Mouse (Mus musculus) embryonic facial prominence, embryonic 11.5 days (tissue): Measurements from ENCODE around the gene Gm20388. TPM values are rescaled to one million over a fixed set of nuclear protein-coding genes. Genes with fewer than 3 reads are reported as not detected.
A peak's percentile ranks its signal among the peaks of the same experiment; 100 is the strongest.
"Not testable (repeated sequence)": the region's sequence is repeated elsewhere in the genome, so short reads cannot be mapped to it uniquely, and the experiment has no call there.

Experiments
- ATAC-seq: fragments of 200-750 bp; cut with Nextera tagmentation; replicated peaks from 2 replicates; pipeline ENCODE4 v1.8.0; 2017; ENCODE audit warnings: low read depth; ENCODE audit not compliant: insufficient number of reproducible peaks, low FRiP score, low TSS enrichment
- DNase-seq: peaks from one replicate; pipeline ENCODE4 v3.0.0-alpha.2; 2015; ENCODE audit warnings: low spot score
- H3K27ac ChIP-seq: fragments of 300-500 bp; sonication (generic); replicated peaks from 2 replicates; pipeline ENCODE4 v1.5.1; 2014; ENCODE audit warnings: mild to moderate bottlenecking, low read depth, low read length, control low read depth
- H3K27me3 ChIP-seq: fragments of 300-500 bp; sonication (generic); 2 replicates; pipeline ENCODE4 v1.6.1; 2014; ENCODE audit warnings: mild to moderate bottlenecking, low read length, moderate library complexity, mixed read lengths; ENCODE audit not compliant: control insufficient read depth, insufficient read depth
- H3K36me3 ChIP-seq: fragments of 300-500 bp; sonication (generic); replicated peaks from 2 replicates; pipeline ENCODE4 v1.6.1; 2014; ENCODE audit warnings: low read depth, mild to moderate bottlenecking, low read length, moderate library complexity, mixed read lengths; ENCODE audit not compliant: control insufficient read depth, insufficient read depth
- H3K4me1 ChIP-seq: fragments of 300-500 bp; sonication (generic); 2 replicates; pipeline ENCODE4 v1.6.1; 2014; ENCODE audit warnings: low read length, mixed read lengths; ENCODE audit not compliant: control insufficient read depth, insufficient read depth
- H3K4me2 ChIP-seq: fragments of 300-500 bp; sonication (generic); 2 replicates; pipeline ENCODE4 v1.6.1; 2014; ENCODE audit warnings: low read depth, mild to moderate bottlenecking, control low read depth, low read length, moderate library complexity
- H3K4me3 ChIP-seq: fragments of 300-500 bp; sonication (generic); 2 replicates; pipeline ENCODE4 v1.5.1; 2014; ENCODE audit warnings: low read depth, low read length, control low read depth
- H3K9ac ChIP-seq: fragments of 300-500 bp; sonication (generic); replicated peaks from 2 replicates; pipeline ENCODE4 v1.6.1; 2014; ENCODE audit warnings: mild to moderate bottlenecking, control low read depth, low read length
- H3K9me3 ChIP-seq: fragments of 300-500 bp; sonication (generic); replicated peaks from 2 replicates; pipeline ENCODE4 v1.6.1; 2016; ENCODE audit warnings: mild to moderate bottlenecking, low read length, inconsistent platforms, mixed read lengths; ENCODE audit not compliant: control insufficient read depth
- WGBS: fragments of 180-500 bp; shearing (Covaris S2); extraction: QIAGEN DNeasy Blood & Tissue Kit; methylation state at CpG from one replicate; pipeline ENCODE4 v1.1.7; 2014; 5-methylcytosine and 5-hydroxymethylcytosine counted together
- polyA plus RNA-seq: library from polyadenylated mRNA; unstranded; fragments of >200 nt; fragmentation: Nextera tagmentation; extraction: Ambion mirVana; gene quantifications from 2 replicates; pipeline ENCODE4 v1.2.1, GENCODE M21; 2014

Gm20388 gene
- polyA plus RNA-seq, 1 experiment from 2014 or later = 3.1 TPM

- H3K9ac ChIP-seq = no peak overlapping the region
- 0 out of 2 replicates have a peak, but pooled peaks cover 2% of the 10 kb centered on the region for H3K27me3 ChIP-seq
- ATAC-seq = no peak
- peak overlapping the region; percentile 26; the same call in 1 of the 2 replicates for H3K4me2 ChIP-seq
- H3K27ac ChIP-seq = peak overlapping the region; percentile 74; the same call in 1 of the 2 replicates
- no peaks in the 10 kb centered on the region for H3K9me3 ChIP-seq
- H3K4me1 ChIP-seq = peaks cover 12% of the 10 kb centered on the region
- H3K4me3 ChIP-seq = no peak overlapping the region
- no peak for DNase-seq
- 47% methylated on average over 10 of the region's 10 CpGs for WGBS
- no peaks in the 10 kb centered on the region for H3K36me3 ChIP-seq
Measured at GRCm38 (mm10) chr8:121301978-121302649, 1391.5 kb downstream of the Gm20388 start.

GRCm38 (mm10) chr8:121307723-121308122 is 1397.1 kb downstream of the Gm20388 start:
- Histone ChIP-seq H3K4me1 (peaks cover 10% of the 10 kb centered on the region), H3K27me3 (no peaks in the 10 kb centered on the region), H3K4me3 (no peak overlapping the region), H3K9ac (no peak overlapping the region), H3K27ac (no peak overlapping the region), H3K9me3 (no peaks in the 10 kb centered on the region), H3K4me2 (no peak overlapping the region), H3K36me3 (no peaks in the 10 kb centered on the region)
- ATAC-seq (no peak), DNase-seq (no peak)
- 92% methylated on average over 7 of the region's 7 CpGs for WGBS

DNA sequence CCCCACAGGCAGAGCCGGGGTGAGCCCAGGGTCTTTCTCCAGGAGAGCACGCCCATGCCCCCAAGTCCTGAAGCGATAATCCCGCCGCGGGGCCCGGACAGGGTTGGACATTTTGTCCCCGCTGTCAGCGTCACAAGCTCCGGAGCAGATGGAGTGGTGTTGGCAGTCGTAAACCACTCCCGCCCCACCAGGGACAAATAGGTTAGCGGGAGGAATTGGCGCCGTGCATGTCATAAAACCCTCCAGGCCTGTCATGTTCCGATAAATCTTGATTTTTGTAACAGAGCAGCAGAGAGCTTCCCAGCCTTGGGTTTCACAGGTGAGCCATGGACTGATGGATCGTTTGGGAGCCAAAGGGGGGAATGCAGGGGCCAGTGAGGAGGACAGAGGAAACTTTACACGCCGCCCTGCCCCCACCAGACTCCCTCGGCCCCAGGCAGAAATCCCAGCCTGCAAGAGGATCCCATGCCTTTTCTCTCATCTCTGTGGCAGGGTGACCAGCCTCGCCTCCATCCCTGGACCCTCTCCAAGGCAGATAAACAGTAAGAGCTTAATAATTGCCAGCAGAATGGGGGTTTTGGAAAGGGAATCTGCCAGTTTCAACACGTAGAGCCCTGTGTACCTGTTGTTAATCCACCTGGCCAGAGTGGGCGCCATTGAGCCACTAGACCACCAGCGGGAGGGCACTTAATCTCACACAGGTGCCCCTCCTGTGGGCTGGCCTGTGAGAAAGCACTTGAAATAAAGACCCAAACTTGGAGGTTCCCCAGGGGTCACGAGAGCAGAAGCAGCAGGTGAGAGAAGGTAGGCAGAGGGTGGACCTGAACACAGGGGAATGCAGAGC is 1400.6 kb downstream of the Gm20388 start:
- Histone ChIP-seq H3K4me3 (no peak overlapping the region), H3K36me3 (no peaks in the 10 kb centered on the region), H3K4me1 (peaks cover 14% of the 10 kb centered on the region), H3K9me3 (no peaks in the 10 kb centered on the region), H3K9ac (peak overlapping the region; percentile 23; the same call in 1 of the 2 replicates), H3K4me2 (peak overlapping the region; percentile 23; the same call in 1 of the 2 replicates), H3K27me3 (no peaks in the 10 kb centered on the region), H3K27ac (no peak overlapping the region)
- WGBS = 32% methylated on average over 25 of the region's 25 CpGs
- ATAC-seq (no peak), DNase-seq (peak; percentile 49)

- Histone ChIP-seq H3K27ac (no peak overlapping the region), H3K27me3 (no peaks in the 10 kb centered on the region), H3K36me3 (no peaks in the 10 kb centered on the region), H3K9me3 (no peaks in the 10 kb centered on the region), H3K4me2 (no peak overlapping the region), H3K4me3 (no peak overlapping the region), H3K9ac (no peak overlapping the region), H3K4me1 (peaks cover 12% of the 10 kb centered on the region)
- ATAC-seq (no peak), DNase-seq (no peak)
- 42% methylated on average over 6 of the region's 6 CpGs for WGBS
Measured at GRCm38 (mm10) chr8:121313458-121313857, 1402.8 kb downstream of the Gm20388 start.

DNA sequence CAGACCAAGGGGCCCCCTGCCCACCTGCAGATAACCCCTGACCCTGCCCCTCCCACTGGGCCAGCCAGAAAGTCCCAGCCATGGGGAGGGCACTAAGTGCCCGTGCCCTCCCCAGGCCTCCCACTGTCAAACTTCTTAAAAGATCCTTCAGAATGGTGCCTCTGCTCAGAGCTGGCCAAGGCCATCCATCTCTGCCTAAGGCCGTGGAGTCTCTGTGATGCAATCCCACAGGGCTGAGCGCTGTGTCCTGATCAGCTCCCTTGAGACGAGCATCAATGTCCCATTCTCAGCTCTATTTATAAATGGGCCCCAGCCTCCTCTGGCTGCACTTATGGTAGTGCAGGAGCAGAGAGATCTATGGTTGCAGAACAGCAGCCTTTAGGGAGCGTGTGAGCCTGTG is 1403.4 kb downstream of the Gm20388 start:
- Histone ChIP-seq H3K4me1 (peaks cover 12% of the 10 kb centered on the region), H3K9me3 (no peaks in the 10 kb centered on the region), H3K4me2 (no peak overlapping the region), H3K27me3 (no peaks in the 10 kb centered on the region), H3K9ac (no peak overlapping the region), H3K4me3 (no peak overlapping the region), H3K27ac (no peak overlapping the region), H3K36me3 (no peaks in the 10 kb centered on the region)
- no peak for ATAC-seq
- DNase-seq = no peak
- WGBS = 68% methylated on average over 5 of the region's 5 CpGs

- WGBS = 42% methylated on average over 3 of the region's 3 CpGs
- peaks cover 12% of the 10 kb centered on the region for H3K4me1 ChIP-seq
- no peak overlapping the region for H3K4me3 ChIP-seq
- no peaks in the 10 kb centered on the region for H3K27me3 ChIP-seq
- H3K4me2 ChIP-seq = no peak overlapping the region
- H3K9me3 ChIP-seq = no peaks in the 10 kb centered on the region
- ATAC-seq (no peak), DNase-seq (no peak)
- H3K36me3 ChIP-seq = no peaks in the 10 kb centered on the region
- H3K27ac ChIP-seq = no peak overlapping the region
- no peak overlapping the region for H3K9ac ChIP-seq
Measured at GRCm38 (mm10) chr8:121315569-121315968, 1404.9 kb downstream of the Gm20388 start.

GRCm38 (mm10) chr8:121316009-121316408 is 1405.4 kb downstream of the Gm20388 start:
- H3K4me2 ChIP-seq = no peak overlapping the region
- H3K27me3 ChIP-seq = no peaks in the 10 kb centered on the region
- no peaks in the 10 kb centered on the region for H3K36me3 ChIP-seq
- H3K4me3 ChIP-seq = no peak overlapping the region
- H3K9ac ChIP-seq = no peak overlapping the region
- no peak for ATAC-seq
- H3K4me1 ChIP-seq = peaks cover 9% of the 10 kb centered on the region
- H3K9me3 ChIP-seq = no peaks in the 10 kb centered on the region
- no peak overlapping the region for H3K27ac ChIP-seq
- DNase-seq = no peak
- 56% methylated on average over 18 of the region's 18 CpGs for WGBS

- H3K4me2 ChIP-seq, H3K9me3 ChIP-seq, ATAC-seq, H3K4me3 ChIP-seq, H3K27ac ChIP-seq, H3K4me1 ChIP-seq, H3K27me3 ChIP-seq, DNase-seq, H3K9ac ChIP-seq, H3K36me3 ChIP-seq: not testable (repeated sequence)
- no CpG with 5 or more reads among the region's 19 CpGs for WGBS
Measured at GRCm38 (mm10) chr8:121318756-121319155, 1408.1 kb downstream of the Gm20388 start.
